Mouse (Mus musculus) hindbrain, embryonic 12.5 days (tissue): ENCODE measurements at regions not wholly inside any gene's neighbourhood (a gene's known extent, or its start where the extent isn't known, plus 50 kb on each side); places are given as distances from the start of the nearest gene placed in this dataset. TPM values are rescaled to one million over a fixed set of nuclear protein-coding genes. Genes with fewer than 3 reads are reported as not detected.
A peak's percentile ranks its signal among the peaks of the same experiment; 100 is the strongest.

Experiments
- ATAC-seq: fragments of 200-750 bp; cut with Nextera tagmentation; 2 replicates; pipeline ENCODE4 v1.8.0; 2017; ENCODE audit warnings: moderate TSS enrichment; ENCODE audit not compliant: low FRiP score
- H3K27ac ChIP-seq: fragments of 300-500 bp; sonication (generic); 2 replicates; pipeline ENCODE4 v1.5.1; 2016; ENCODE audit warnings: mild to moderate bottlenecking
- H3K27me3 ChIP-seq: fragments of 300-500 bp; sonication (generic); 2 replicates; pipeline ENCODE4 v1.6.1; 2016; ENCODE audit warnings: mild to moderate bottlenecking
- H3K36me3 ChIP-seq: fragments of 300-500 bp; sonication (generic); 2 replicates; pipeline ENCODE4 v1.6.1; 2016; ENCODE audit warnings: mild to moderate bottlenecking
- H3K4me1 ChIP-seq: fragments of 300-500 bp; sonication (generic); 2 replicates; pipeline ENCODE4 v1.6.1; 2016
- H3K4me2 ChIP-seq: fragments of 300-500 bp; sonication (generic); replicated peaks from 2 replicates; pipeline ENCODE4 v1.6.1; 2016; ENCODE audit warnings: mild to moderate bottlenecking
- H3K4me3 ChIP-seq: fragments of 300-500 bp; sonication (generic); 2 replicates; pipeline ENCODE4 v1.5.1; 2016; ENCODE audit warnings: mild to moderate bottlenecking
- H3K9ac ChIP-seq: fragments of 300-500 bp; sonication (generic); 2 replicates; pipeline ENCODE4 v1.6.1; 2016; ENCODE audit warnings: mild to moderate bottlenecking, moderate library complexity
- H3K9me3 ChIP-seq: fragments of 300-500 bp; sonication (generic); replicated peaks from 2 replicates; pipeline ENCODE4 v1.6.1; 2016; ENCODE audit warnings: mild to moderate bottlenecking
- WGBS: fragments of 180-500 bp; shearing (Covaris S2); methylation state at CpG from one replicate; pipeline ENCODE4 v1.1.7; 2016; 5-methylcytosine and 5-hydroxymethylcytosine counted together
- microRNA counts: library from miRNA; unstranded; fragments of <30 nt; microRNA quantifications from one replicate; lab custom pipeline; 2017
- microRNA-seq: library from miRNA; unstranded; fragments of <30 nt; microRNA quantifications from one replicate; pipeline ENCODE4, GENCODE M21; 2017

GRCm38 (mm10) chrX:103563531-103564246 lies 66.7 kb upstream of the Zcchc13 start:
- Histone ChIP-seq H3K36me3 (no peaks in the 10 kb centered on the region), H3K4me2 (no peak overlapping the region)

GRCm38 (mm10) chrX:103573344-103573743 lies 57.0 kb upstream of the Zcchc13 start:
- 72% methylated on average over 4 of the region's 4 CpGs for WGBS
- no peak overlapping the region for H3K4me3 ChIP-seq
- no peak overlapping the region for H3K4me2 ChIP-seq
- H3K27me3 ChIP-seq, result no peaks in the 10 kb centered on the region
- H3K9ac ChIP-seq, result no peak overlapping the region
- no peak overlapping the region for H3K27ac ChIP-seq
- no peaks in the 10 kb centered on the region for H3K4me1 ChIP-seq
- no peaks in the 10 kb centered on the region for H3K9me3 ChIP-seq
- no peak for ATAC-seq
- H3K36me3 ChIP-seq, result no peaks in the 10 kb centered on the region

More at GRCm38 (mm10) chrX:103563531-103564246, 66.7 kb upstream of the Zcchc13 start:
- no peaks in the 10 kb centered on the region for H3K9me3 ChIP-seq
- H3K4me1 ChIP-seq, result peaks cover 7% of the 10 kb centered on the region; the same call in 1 of the 2 replicates
- no peak overlapping the region for H3K4me3 ChIP-seq
- no peak overlapping the region for H3K9ac ChIP-seq
- 42% methylated on average over 8 of the region's 8 CpGs for WGBS
- ATAC-seq, result peak; percentile 98
- H3K27me3 ChIP-seq, result no peaks in the 10 kb centered on the region
- H3K27ac ChIP-seq, result peak overlapping the region; percentile 70

GRCm38 (mm10) chrX:103579484-103579883 lies 50.9 kb upstream of the Zcchc13 start:
- no peak overlapping the region for H3K27ac ChIP-seq
- H3K9me3 ChIP-seq, result no peaks in the 10 kb centered on the region
- ATAC-seq, result no peak
- no peak overlapping the region for H3K9ac ChIP-seq
- no peaks in the 10 kb centered on the region for H3K4me1 ChIP-seq
- no peaks in the 10 kb centered on the region for H3K27me3 ChIP-seq
- H3K4me2 ChIP-seq, result no peak overlapping the region
- 93% methylated on average over 5 of the region's 5 CpGs for WGBS
- no peaks in the 10 kb centered on the region for H3K36me3 ChIP-seq
- H3K4me3 ChIP-seq, result no peak overlapping the region

MicroRNA genes in the stretch of these regions (microRNA counts, 519-probe panel; counts per million panel counts)
- microRNA mmu-miR-374 (lab: Ali Mortazavi, UCI), result 3,409 counts per million, percentile 74 among the panel's probes with 10 or more counts
- 2,681 counts per million, percentile 66 among the panel's probes with 10 or more counts for microRNA mmu-miR-421 (lab: Ali Mortazavi, UCI)

Small RNAs in the stretch of these regions (microRNA-seq; reads per million reads assigned to microRNA genes)
- not detected for gene Mir374b
- gene Mir374c, result not detected
- gene Mir421, result 640 reads per million, percentile 69 among the genes with 10 or more reads in this experiment
